Mouse (Mus musculus) ES-E14 (cell line): ENCODE results near the gene Mrtfa.

ENCODE experiments used
- CHD2 ChIP-seq: IDR thresholded peaks from 2 replicates; pipeline ENCODE4 v1.6.1; 2014; ENCODE audit warnings: mild to moderate bottlenecking, low read depth, low read length, inconsistent platforms
- HCFC1 ChIP-seq: IDR thresholded peaks from 2 replicates; pipeline ENCODE4 v1.6.1; 2012; ENCODE audit warnings: low read length, inconsistent platforms, borderline replicate concordance; ENCODE audit not compliant: insufficient read depth
- MAFK ChIP-seq: IDR thresholded peaks from 2 replicates; pipeline ENCODE4 v1.6.1; 2014; ENCODE audit warnings: mild to moderate bottlenecking, low read depth, low read length, inconsistent platforms; ENCODE audit not compliant: insufficient read depth
- ZNF384 ChIP-seq: IDR thresholded peaks from 2 replicates; pipeline ENCODE4 v1.6.1; 2012; ENCODE audit warnings: low read depth, low read length, inconsistent platforms

GRCm38 (mm10) chr15:81231325-81231724 lies 40.8 kb upstream of the Mrtfa start:
- TF ChIP-seq HCFC1 (no peak), ZNF384 (no peak), MAFK (no peak), CHD2 (no peak)
